Mouse (Mus musculus) liver, adult 2 months (tissue): ENCODE measurements around the gene Zpr1. TPM values are rescaled to one million over a fixed set of nuclear protein-coding genes. Genes with fewer than 3 reads are reported as not detected.
"Not testable (repeated sequence)": the region's sequence is repeated elsewhere in the genome, so short reads cannot be mapped to it uniquely, and the experiment has no call there.

ENCODE experiments used
- DNase-seq: peaks from one replicate; pipeline ENCODE4 v3.0.0-alpha.2; 2011; ENCODE audit warnings: low read depth, low spot score; ENCODE audit errors: extremely low read depth
- H3K27ac ChIP-seq: fragments of 200-500 bp; replicated peaks from 2 replicates; pipeline ENCODE4 v1.5.1; 2012; ENCODE audit warnings: low read depth, mild to moderate bottlenecking, control low read depth, inconsistent platforms, low read length; ENCODE audit not compliant: insufficient read depth
- H3K27me3 ChIP-seq: fragments of 200-500 bp; 2 replicates; pipeline ENCODE4 v1.6.1; 2012; ENCODE audit warnings: mild to moderate bottlenecking, moderate library complexity, low read length, inconsistent platforms; ENCODE audit not compliant: control insufficient read depth, insufficient read depth
- H3K36me3 ChIP-seq: fragments of 200-500 bp; 2 replicates; pipeline ENCODE4 v1.6.1; 2012; ENCODE audit warnings: low read length, inconsistent platforms; ENCODE audit not compliant: control insufficient read depth, insufficient read depth
- H3K4me1 ChIP-seq: fragments of 200-500 bp; 2 replicates; pipeline ENCODE4 v1.6.1; 2011; ENCODE audit warnings: low read length; ENCODE audit not compliant: control insufficient read depth, insufficient read depth
- H3K4me3 ChIP-seq: fragments of 200-500 bp; 2 replicates; pipeline ENCODE4 v1.5.1; 2011; ENCODE audit warnings: low read depth, mild to moderate bottlenecking, control low read depth, low read length, moderate library complexity; ENCODE audit not compliant: insufficient read depth
- H3K79me2 ChIP-seq: fragments of 200-500 bp; 2 replicates; pipeline ENCODE4 v1.6.1; 2012; ENCODE audit warnings: inconsistent platforms, mild to moderate bottlenecking, low read length, moderate library complexity; ENCODE audit not compliant: control insufficient read depth, insufficient read depth
- H3K9ac ChIP-seq: fragments of 200-500 bp; 2 replicates; pipeline ENCODE4 v1.6.1; 2012; ENCODE audit warnings: low read depth, mild to moderate bottlenecking, control low read depth, inconsistent platforms, low read length
- CTCF ChIP-seq: fragments of 200-500 bp; IDR thresholded peaks from 2 replicates; pipeline ENCODE4 v1.5.1; 2011; ENCODE audit warnings: low read depth, low read length, control low read depth
- POLR2A ChIP-seq: fragments of 200-500 bp; IDR thresholded peaks from 2 replicates; pipeline ENCODE4 v1.6.1; 2011; ENCODE audit warnings: low read length, control low read depth; ENCODE audit not compliant: insufficient read depth; ENCODE audit errors: extremely low read depth
- WGBS: fragments of 180-500 bp; shearing (Covaris S2); methylation state at CpG from one replicate; pipeline ENCODE4 v1.1.7; 2018; 5-methylcytosine and 5-hydroxymethylcytosine counted together
- polyA plus RNA-seq: library from polyadenylated mRNA; depleted of rRNA; stranded (reverse); fragments of >200 nt; gene quantifications from 2 replicates; pipeline ENCODE4 v1.2.3, GENCODE M21; 2012
- total RNA-seq: library from RNA; depleted of rRNA; stranded (reverse); fragments of >200 nt; gene quantifications from 2 replicates; pipeline ENCODE4 v1.2.3, GENCODE M21; 2014

The Zpr1 gene
- total and polyA plus RNA-seq, 2 experiments: 23.0 to 25.9 TPM

DNA sequence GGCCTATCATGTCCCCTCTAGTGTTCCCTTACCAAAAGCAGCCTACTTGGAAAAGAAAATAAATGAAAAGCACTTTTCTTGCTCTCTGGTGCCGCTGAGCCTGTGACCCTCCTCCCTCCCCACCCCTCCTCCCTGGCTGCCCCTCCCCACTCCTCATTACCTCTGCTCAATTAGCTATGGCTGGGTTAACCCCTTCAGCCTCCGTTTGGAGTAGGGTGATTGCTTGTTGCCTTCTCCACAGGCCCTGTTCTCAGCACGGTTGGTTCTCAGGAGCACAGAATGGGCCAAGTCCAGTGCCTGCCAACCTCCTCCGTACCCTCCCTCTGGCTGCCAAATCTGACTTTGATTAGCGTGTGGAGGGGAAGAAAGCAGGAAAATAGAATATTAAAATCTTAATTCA is 43.5 kb downstream of the Zpr1 start:
- Histone ChIP-seq H3K27ac (no peak overlapping the region), H3K4me1 (no peaks in the 10 kb centered on the region), H3K9ac (no peak overlapping the region), H3K79me2 (no peaks in the 10 kb centered on the region), H3K4me3 (no peak overlapping the region), H3K36me3 (no peaks in the 10 kb centered on the region), H3K27me3 (no peaks in the 10 kb centered on the region)
- no peak for DNase-seq
- TF ChIP-seq CTCF (no peak), POLR2A (no peak)
- 51% methylated on average over 5 of the region's 5 CpGs for WGBS

DNA sequence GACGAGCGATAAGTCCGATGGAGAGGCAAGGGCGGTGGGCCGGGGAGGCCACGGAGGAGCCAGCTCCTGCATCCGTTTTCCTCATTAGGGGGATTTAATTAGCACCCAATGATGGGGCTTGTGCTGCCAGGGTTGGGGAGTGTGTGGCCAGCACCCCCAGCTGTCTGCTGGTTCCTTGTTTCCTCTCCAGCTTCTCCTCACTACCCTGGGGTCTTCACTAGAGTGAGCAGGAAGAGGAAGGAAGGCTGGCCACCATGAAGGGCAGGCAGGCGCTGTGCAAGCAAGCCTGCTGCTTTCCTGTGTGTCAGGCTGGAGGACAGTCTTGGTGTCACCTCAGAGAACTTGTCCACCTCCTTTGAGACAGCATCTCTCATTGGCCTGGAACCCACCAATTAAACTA is 44.0 kb downstream of the Zpr1 start:
- WGBS: 83% methylated on average over 8 of the region's 8 CpGs
- no peak for TF ChIP-seq POLR2A
- TF ChIP-seq CTCF: no peak
- no peak overlapping the region for H3K27ac ChIP-seq

DNA sequence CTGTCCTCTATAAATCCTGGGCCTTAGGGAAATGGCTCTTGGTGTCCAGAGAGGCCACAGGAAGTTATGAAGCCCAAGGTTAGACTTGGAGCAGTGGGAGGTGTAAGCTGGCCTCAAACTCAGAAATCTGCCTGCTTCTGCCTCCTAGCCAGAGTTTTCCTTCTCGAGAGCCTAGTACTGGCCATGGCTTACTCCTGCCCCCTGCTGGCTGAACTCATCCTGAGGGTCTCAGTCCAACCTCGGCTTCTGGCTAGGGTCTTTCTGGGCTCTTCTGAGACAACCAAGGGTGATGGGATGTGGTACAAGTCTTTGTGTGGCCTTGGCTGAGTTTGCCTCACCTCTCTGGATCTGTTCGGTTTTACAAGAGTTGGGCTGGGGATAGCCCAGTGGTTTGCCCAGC is 45.1 kb downstream of the Zpr1 start:
- no peak overlapping the region for H3K9ac ChIP-seq
- 93% methylated on average over 3 of the region's 3 CpGs for WGBS

More for the DNA sequence above, 44.0 kb downstream of the Zpr1 start:
- Histone ChIP-seq H3K27me3 (no peaks in the 10 kb centered on the region), H3K36me3 (no peaks in the 10 kb centered on the region), H3K4me3 (no peak overlapping the region), H3K79me2 (no peaks in the 10 kb centered on the region), H3K9ac (no peak overlapping the region), H3K4me1 (no peaks in the 10 kb centered on the region)
- DNase-seq: no peak

DNA sequence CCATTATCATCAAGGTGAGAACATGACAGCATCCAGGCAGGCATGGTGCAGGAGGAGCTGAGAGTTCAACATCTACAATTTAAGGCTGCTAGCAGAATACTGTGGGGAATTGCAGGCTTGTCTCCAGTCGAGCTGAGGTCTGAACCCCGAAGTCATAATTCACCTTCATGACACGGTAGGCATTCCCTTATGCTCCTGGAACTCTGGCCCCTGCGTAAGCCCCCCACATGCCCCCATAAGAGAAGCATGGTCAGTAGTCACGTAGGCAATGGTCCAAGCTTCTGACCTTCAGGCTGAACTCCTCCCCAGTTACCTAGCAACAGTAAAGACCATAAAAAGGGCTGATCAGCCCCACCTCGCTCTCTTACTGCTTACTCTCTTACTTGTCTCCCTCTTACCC is 47.0 kb downstream of the Zpr1 start, which contains the start of gene 4931429L15Rik:
Gene 4931429L15Rik, minus strand, starts transcription at position 101 of the 400 bp plus-strand sequence.
- not testable (repeated sequence) for H3K9ac ChIP-seq, H3K36me3 ChIP-seq, H3K4me1 ChIP-seq, H3K4me3 ChIP-seq, DNase-seq, H3K79me2 ChIP-seq, H3K27ac ChIP-seq, H3K27me3 ChIP-seq
- WGBS: 89% methylated on average over 6 of the region's 6 CpGs

More for the DNA sequence above, 45.1 kb downstream of the Zpr1 start:
- no peaks in the 10 kb centered on the region for H3K79me2 ChIP-seq
- H3K4me1 ChIP-seq: no peaks in the 10 kb centered on the region
- DNase-seq: no peak
- H3K27ac ChIP-seq: no peak overlapping the region
- TF ChIP-seq CTCF: peak; percentile 36
- no peak for TF ChIP-seq POLR2A
- no peaks in the 10 kb centered on the region for H3K36me3 ChIP-seq
- H3K27me3 ChIP-seq: no peaks in the 10 kb centered on the region
- no peak overlapping the region for H3K4me3 ChIP-seq

- TF ChIP-seq POLR2A: no peak
- TF ChIP-seq CTCF: no peak
- no peak for DNase-seq
- WGBS: 88% methylated on average over 2 of the region's 2 CpGs
- H3K27ac ChIP-seq: no peak overlapping the region
- H3K4me1 ChIP-seq: no peaks in the 10 kb centered on the region
- no peaks in the 10 kb centered on the region for H3K79me2 ChIP-seq
- no peak overlapping the region for H3K9ac ChIP-seq
- no peaks in the 10 kb centered on the region for H3K27me3 ChIP-seq
- H3K4me3 ChIP-seq: no peak overlapping the region
- no peaks in the 10 kb centered on the region for H3K36me3 ChIP-seq
Measured at GRCm38 (mm10) chr9:46320461-46320860, 47.6 kb downstream of the Zpr1 start.

DNA sequence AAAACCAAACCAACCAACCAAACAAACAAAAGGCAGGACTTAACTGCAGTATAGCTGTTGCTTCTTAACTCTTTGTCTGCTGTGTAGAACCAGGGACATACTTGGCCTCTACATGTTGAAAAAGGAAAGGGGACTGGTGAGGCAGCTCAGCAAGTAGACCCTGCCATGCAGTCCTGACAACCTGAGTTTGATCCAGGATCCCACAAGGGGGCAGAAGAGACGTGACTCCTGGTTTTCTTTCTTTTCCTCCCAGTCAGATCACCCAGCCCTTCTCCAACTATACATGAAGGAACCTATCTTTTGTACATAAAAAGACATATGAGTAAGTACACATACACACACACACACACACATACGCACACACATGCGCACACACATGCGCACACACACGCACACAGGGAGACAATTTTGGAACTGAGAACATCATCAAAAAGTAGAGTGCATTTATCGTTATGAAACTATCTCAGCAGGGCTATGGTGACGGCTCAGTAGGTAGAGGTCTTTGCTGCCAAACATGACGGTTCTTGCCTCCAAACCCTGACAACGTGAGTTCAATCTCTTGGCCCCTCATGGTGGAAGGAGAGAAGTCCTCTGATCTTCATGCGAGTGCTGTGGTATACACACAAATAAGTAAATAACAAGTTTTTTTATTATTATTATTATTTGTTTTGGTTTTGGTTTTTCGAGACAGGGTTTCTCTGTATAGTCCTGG is 54.0 kb downstream of the Zpr1 start:
- Histone ChIP-seq H3K4me1 (no peaks in the 10 kb centered on the region), H3K4me3 (no peak overlapping the region), H3K27me3 (0 out of 2 replicates have a peak, but pooled peaks cover 5% of the 10 kb centered on the region), H3K79me2 (no peaks in the 10 kb centered on the region), H3K9ac (no peak overlapping the region), H3K27ac (no peak overlapping the region), H3K36me3 (no peaks in the 10 kb centered on the region)
- 92% methylated on average over 11 of the region's 11 CpGs for WGBS
- DNase-seq: no peak
- TF ChIP-seq CTCF (no peak), POLR2A (no peak)
